Mouse (Mus musculus) B cell, adult 2 months (primary cell): ENCODE data around the gene Cdyl2.
A peak's percentile ranks its signal among the peaks of the same experiment; 100 is the strongest.

Experiments used
- DNase-seq, 2 experiments: peaks; one replicate each; pipeline ENCODE4 v3.0.0; 2022

The Cdyl2 gene

GRCm38 (mm10) chr8:116621158-116621961 lies 111.4 kb downstream of the Cdyl2 start:
- DNase-seq: no peak

GRCm38 (mm10) chr8:116619686-116620320 lies 113.0 kb downstream of the Cdyl2 start:
- DNase-seq: no peak

- DNase-seq: no peak
These were observed 113.6 kb downstream of the Cdyl2 start for GRCm38 (mm10) chr8:116619221-116619620.

- no peak for DNase-seq
These were observed 114.0 kb downstream of the Cdyl2 start for GRCm38 (mm10) chr8:116618797-116619196.

GRCm38 (mm10) chr8:116617891-116618290 lies 114.9 kb downstream of the Cdyl2 start:
- DNase-seq: no peak

- no peak for DNase-seq
These were observed 116.4 kb downstream of the Cdyl2 start for GRCm38 (mm10) chr8:116616369-116616768.

GRCm38 (mm10) chr8:116614901-116615300 lies 117.9 kb downstream of the Cdyl2 start:
- DNase-seq: no peak

- no peak for DNase-seq
These were observed 126.6 kb downstream of the Cdyl2 start for GRCm38 (mm10) chr8:116606171-116606570.

- peak; percentile 51 to 52 for DNase-seq
These were observed 130.0 kb downstream of the Cdyl2 start for GRCm38 (mm10) chr8:116602806-116603205.

GRCm38 (mm10) chr8:116599728-116600127 lies 133.1 kb downstream of the Cdyl2 start:
- DNase-seq: peak; percentile 5 to 13

GRCm38 (mm10) chr8:116591226-116591625 lies 141.6 kb downstream of the Cdyl2 start:
- no peak for DNase-seq

- DNase-seq: no peak
These were observed 142.2 kb downstream of the Cdyl2 start for GRCm38 (mm10) chr8:116590546-116590945.

- DNase-seq: no peak
These were observed 142.7 kb downstream of the Cdyl2 start for GRCm38 (mm10) chr8:116590106-116590505.

- DNase-seq: peak; percentile 68 to 70
These were observed 144.9 kb downstream of the Cdyl2 start for GRCm38 (mm10) chr8:116587616-116588468.

GRCm38 (mm10) chr8:116581318-116582019 lies 151.3 kb downstream of the Cdyl2 start:
- no peak for DNase-seq

- no peak for DNase-seq
These were observed 156.1 kb downstream of the Cdyl2 start for GRCm38 (mm10) chr8:116576732-116577131.

GRCm38 (mm10) chr8:116573085-116573484 lies 159.7 kb downstream of the Cdyl2 start:
- DNase-seq: no peak

- no peak for DNase-seq
These were observed 180.0 kb downstream of the Cdyl2 start for GRCm38 (mm10) chr8:116552778-116553177.

- no peak for DNase-seq
These were observed 180.5 kb downstream of the Cdyl2 start for GRCm38 (mm10) chr8:116552255-116552654.

GRCm38 (mm10) chr8:116543366-116543765 lies 189.4 kb downstream of the Cdyl2 start:
- DNase-seq: no peak

- no peak for DNase-seq
These were observed 189.9 kb downstream of the Cdyl2 start for GRCm38 (mm10) chr8:116542842-116543241.

GRCm38 (mm10) chr8:116540136-116540535 lies 192.7 kb downstream of the Cdyl2 start:
- DNase-seq: no peak

GRCm38 (mm10) chr8:116538763-116539162 lies 194.0 kb downstream of the Cdyl2 start:
- no peak for DNase-seq
